Mouse (Mus musculus): Measurements from ENCODE around the gene Gcm1.

Gcm1 gene

DNA sequence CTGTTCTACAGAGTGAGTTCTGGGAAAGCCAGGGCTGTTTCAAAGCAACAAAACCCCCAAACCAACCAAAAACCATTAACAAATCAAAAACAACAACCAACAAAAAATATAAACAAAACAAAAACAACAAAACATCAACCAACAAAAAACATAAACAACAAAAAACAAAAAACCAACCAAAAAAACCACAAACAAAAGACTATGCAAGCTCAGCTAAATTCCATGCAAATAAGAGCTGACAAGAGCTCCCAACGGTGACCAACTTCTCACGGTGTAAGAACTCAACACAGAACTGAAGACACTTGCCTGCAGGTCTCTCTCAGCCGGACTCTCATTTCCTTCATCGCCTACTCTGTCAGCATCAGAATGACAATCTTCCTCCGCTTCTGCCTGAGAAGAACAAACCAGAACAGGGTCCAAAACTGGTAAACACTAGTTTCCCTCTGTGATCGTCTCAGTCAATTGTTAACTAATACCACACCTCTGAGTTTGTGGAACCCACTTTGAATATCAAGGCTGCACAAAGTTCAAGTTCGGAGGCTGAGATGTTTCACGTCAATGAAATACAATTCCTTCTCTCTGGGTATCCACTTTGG is 52.3 kb downstream of the Gcm1 start:
- DNase-seq (ENCODE audit: low spot score) = no peak

GRCm38 (mm10) chr9:78104973-78105372 is 53.2 kb downstream of the Gcm1 start:
- DNase-seq (ENCODE audit: low spot score) = no peak

DNA sequence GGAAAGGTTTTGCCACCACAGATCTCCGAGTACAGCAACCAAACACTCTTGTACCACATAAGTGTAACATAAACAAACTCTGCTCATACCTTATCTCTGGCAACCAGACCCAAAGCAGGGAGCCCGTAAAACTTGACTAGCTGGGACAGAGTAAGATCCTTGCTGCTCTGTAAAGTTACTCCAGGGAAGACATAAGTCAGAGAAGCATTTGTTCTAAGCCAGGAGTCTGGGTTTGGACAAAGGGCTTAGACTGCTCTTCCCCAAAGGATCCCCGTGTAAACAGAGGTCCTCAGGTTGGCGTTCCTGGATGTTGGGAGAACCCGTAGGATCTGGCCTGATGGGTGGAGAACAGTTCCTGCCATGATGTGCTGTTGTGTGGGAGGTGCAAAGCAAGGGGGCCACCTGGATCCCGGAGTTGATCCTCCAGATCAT is 53.8 kb downstream of the Gcm1 start:
- DNase-seq (ENCODE audit: low spot score) = no peak

GRCm38 (mm10) chr9:78106821-78107220 is 55.1 kb downstream of the Gcm1 start:
- DNase-seq (ENCODE audit: low spot score) = no peak

DNA sequence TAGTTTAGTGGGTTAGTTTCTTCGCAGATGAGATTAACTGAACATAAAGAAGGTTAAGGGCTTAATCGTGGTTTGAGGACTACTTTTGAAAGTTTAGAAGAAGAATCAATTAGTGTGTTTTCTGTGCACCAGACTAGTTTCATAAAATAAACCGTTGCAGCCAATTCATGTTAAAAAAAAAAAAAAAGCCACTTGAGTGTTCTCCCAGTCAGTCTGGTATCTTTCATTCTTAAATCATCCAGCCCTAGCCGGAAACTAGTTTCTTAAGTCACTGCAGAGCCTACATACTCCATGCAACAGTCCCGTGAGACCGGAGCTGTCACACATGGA is 55.8 kb downstream of the Gcm1 start:
- no peak for DNase-seq (ENCODE audit: low spot score)

DNA sequence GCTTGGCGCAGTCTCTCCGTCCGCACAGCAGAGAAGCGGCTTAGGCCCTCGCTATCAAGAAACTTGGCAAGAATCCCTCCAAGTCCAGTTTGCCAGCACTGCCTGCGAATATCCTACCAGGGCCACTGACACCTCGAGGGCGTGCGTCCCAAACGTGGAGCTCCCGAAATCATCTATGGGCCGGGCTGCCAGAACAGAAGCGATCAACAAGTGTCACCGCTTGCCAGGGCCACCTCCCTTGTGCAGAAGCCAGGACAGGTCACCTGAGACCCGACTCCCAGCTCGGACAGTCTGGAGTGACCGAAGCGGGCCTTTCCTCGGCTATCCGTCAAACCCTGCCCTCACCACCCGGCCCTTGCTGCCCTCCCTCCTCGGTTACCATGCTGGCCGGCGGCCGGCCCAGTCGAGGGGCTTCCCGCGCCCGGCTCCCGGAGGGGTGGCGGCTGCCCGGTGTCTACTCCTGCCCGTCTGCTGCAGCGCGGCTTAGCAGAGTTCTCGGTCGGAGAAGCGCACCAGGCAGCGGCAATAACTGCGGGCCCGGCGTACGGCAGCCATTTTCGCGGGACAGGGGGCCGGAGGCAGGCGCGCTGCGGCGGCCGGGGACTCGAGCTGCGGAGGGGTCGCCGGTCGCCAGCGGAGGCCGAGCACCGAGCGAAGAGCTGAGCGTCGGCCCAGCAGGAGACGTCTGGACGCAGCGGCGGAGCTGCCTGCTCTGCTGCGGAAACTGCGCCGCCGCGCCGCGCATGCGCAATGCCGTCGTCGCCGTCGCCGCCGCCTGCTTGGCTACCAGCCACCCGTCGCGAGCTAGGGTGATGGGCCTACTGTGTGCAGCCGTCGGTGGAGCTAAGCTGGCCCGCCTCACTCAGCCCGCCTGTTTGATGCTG is 56.4 kb downstream of the Gcm1 start:
- DNase-seq (ENCODE audit: low spot score) = peak; percentile 81

GRCm38 (mm10) chr9:78108796-78109239 is 57.1 kb downstream of the Gcm1 start, which contains the start of the genes Fbxo9 and Ick:
Fbxo9 (minus strand) TSS chr9:78109065.
Ick (plus strand) TSS chr9:78109192.
- DNase-seq (ENCODE audit: low spot score) = peak; percentile 95

DNA sequence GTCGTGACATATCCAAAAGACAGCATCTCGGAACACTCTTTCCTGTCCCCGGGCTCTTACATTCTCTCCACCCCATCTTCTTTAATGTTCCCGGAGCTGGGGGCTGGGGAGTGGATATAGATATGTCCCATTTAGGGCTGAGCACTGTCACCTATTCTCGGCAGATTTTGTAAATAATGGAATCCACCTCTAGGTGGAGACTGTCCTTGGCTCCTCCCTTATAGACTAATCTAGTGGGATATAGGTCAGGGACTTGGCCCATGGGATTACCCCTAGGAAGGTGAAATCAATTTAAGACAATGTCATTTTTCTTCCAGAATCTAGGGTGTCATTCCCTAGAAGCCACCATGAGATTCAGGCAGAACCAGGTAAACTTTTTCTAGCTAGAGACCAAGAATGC is 57.9 kb downstream of the Gcm1 start:
- DNase-seq (ENCODE audit: low spot score) = peak; percentile 59

GRCm38 (mm10) chr9:78111456-78111855 is 59.7 kb downstream of the Gcm1 start:
- no peak for DNase-seq (ENCODE audit: low spot score)

GRCm38 (mm10) chr9:78112770-78113537 is 61.2 kb downstream of the Gcm1 start:
- DNase-seq (ENCODE audit: low spot score) = peak; percentile 90

DNA sequence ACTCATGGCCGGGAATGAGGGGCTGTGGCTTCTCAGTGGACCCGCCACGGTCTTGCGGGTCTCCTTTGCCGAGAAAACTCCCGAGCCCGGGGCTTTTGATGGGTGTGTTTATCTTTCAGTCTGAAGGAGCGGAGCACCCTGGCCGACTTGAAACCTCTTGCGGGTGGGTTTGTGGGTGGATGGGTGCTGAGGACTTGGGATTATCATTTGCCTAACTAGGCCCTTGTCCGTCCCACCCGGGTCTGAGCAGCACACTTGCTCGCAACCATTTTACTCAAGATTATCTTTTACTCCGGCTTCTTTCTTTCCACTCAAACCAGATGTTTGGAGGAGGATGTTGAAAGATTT is 61.8 kb downstream of the Gcm1 start:
- DNase-seq (ENCODE audit: low spot score) = no peak

Data from MN1 (cell line).